Mouse (Mus musculus) erythroblast, embryonic 14.5 days (primary cell): ENCODE measurements around the gene Fam184b. TPM values are rescaled to one million over a fixed set of nuclear protein-coding genes. Genes with fewer than 3 reads are reported as not detected.

Source experiments
- H3K27me3 ChIP-seq: 2 replicates; pipeline ENCODE4 v1.6.1; 2012; ENCODE audit warnings: inconsistent platforms; ENCODE audit not compliant: control insufficient read depth
- H3K36me3 ChIP-seq: 2 replicates; pipeline ENCODE4 v1.6.1; 2012; ENCODE audit warnings: mild to moderate bottlenecking, inconsistent platforms; ENCODE audit not compliant: control insufficient read depth
- H3K4me1 ChIP-seq: 2 replicates; pipeline ENCODE4 v1.6.1; 2012; ENCODE audit warnings: inconsistent platforms; ENCODE audit not compliant: control insufficient read depth
- H3K4me3 ChIP-seq: replicated peaks from 2 replicates; pipeline ENCODE3; 2012; ENCODE audit warnings: moderate library complexity, mild to moderate bottlenecking, inconsistent platforms
- H3K9me3 ChIP-seq: 2 replicates; pipeline ENCODE4 v1.6.1; 2012; ENCODE audit warnings: low read length, inconsistent platforms, mixed read lengths; ENCODE audit not compliant: control insufficient read depth
- GATA1 ChIP-seq: IDR thresholded peaks from 2 replicates; pipeline ENCODE4 v1.6.1; 2012; ENCODE audit warnings: low read length, inconsistent platforms, mixed read lengths
- TAL1 ChIP-seq: IDR thresholded peaks from 3 replicates; pipeline ENCODE4 v1.6.1; 2012; ENCODE audit warnings: low read length, inconsistent platforms, mixed read lengths
- polyA plus RNA-seq: library from polyadenylated mRNA; stranded (reverse); fragments of >175 nt; gene quantifications from 2 replicates; pipeline ENCODE4 v1.2.3, GENCODE M21; 2012

Gene Fam184b
- polyA plus RNA-seq, 1 experiment, result not detected

DNA sequence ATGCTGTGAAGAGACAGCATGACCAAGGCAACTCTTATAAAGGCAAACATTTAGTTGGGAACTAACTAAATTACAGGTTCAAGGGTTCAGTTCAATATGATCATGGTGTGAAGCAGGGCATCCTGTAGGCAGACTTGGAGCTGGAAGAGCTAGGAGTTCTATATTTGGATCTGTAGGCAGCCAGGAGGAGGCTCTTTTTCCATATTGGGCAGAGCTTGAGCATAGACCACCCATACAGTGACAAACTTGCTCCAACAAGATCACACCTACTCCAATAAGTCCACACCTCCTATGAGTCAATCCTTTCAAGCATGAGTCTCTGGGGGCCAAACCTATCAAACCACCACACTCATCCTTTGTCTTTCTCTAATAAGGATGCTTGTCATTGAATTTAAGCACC, 9.9 kb downstream of the Fam184b start:
- Histone ChIP-seq H3K4me1 (no peaks in the 10 kb centered on the region), H3K4me3 (no peak overlapping the region), H3K27me3 (no peaks in the 10 kb centered on the region), H3K9me3 (peaks cover 6% of the 10 kb centered on the region; the same call in 1 of the 2 replicates), H3K36me3 (no peaks in the 10 kb centered on the region)
- TF ChIP-seq GATA1 (no peak), TAL1 (no peak)

DNA sequence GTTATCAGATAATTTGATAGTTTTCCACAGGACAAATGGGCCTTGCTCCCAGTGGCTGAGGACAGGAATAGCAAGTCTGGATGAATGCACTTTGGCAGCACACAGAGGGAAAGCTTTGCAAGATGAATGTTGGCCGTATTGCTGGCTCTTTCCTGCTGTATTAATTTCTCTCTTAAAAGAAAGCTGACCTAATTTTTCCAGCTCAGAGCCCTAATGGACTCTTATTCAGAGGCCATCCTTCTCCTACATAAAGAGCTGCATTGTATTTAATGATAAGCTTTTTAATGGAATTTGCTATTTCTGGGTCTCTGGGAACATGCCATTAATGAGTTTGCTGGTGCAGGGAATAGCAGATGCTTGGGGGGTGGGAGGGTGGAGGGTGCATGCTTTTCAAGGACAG, 11.6 kb downstream of the Fam184b start:
- Histone ChIP-seq H3K9me3 (peaks cover 11% of the 10 kb centered on the region), H3K27me3 (no peaks in the 10 kb centered on the region), H3K36me3 (no peaks in the 10 kb centered on the region), H3K4me3 (no peak overlapping the region), H3K4me1 (no peaks in the 10 kb centered on the region)
- TF ChIP-seq TAL1 (no peak), GATA1 (no peak)

DNA sequence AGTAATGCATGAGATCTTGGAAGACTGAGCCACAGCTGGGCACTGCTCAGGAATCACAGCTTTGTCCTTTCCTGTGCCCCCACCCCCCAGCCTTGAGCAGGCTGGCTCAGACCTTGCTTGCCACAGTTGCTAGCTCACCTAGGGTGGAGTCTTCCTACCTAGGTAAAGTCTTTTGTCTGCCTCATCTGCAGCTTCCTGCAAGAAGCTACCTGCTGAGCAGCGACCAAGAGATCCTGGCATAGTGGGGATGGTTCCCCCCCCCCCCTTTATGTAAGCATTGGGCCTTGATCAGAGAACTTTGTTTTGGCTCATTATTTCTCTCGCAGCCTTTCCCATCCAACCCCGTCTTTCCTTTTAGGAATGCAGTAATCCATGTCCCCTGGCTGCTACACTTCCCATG, 17.9 kb downstream of the Fam184b start:
- peaks cover 14% of the 10 kb centered on the region for H3K9me3 ChIP-seq

DNA sequence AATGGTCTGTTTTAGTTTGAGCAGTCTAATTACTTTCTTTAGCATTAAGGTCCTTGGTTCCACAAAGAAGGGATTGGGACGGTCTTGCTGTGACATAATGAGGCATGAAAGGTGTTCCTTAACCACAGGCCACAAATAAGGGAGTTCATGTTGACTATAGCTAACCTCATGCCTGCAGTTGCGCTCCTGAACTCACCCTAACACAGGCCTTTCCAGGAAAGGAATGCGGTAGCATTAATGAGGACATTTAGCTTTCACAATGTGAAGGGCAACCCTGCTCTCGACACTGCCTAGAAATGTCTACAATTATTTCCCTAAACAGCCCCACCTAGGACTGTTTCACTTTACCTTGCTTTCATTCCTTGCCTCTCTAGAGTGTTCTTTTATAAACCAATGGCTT, 40.4 kb downstream of the Fam184b start:
- Histone ChIP-seq H3K36me3 (no peaks in the 10 kb centered on the region), H3K4me1 (no peaks in the 10 kb centered on the region), H3K9me3 (no peaks in the 10 kb centered on the region), H3K4me3 (no peak overlapping the region), H3K27me3 (no peaks in the 10 kb centered on the region)
- TF ChIP-seq GATA1 (no peak), TAL1 (no peak)

More for the DNA sequence above, 17.9 kb downstream of the Fam184b start:
- TF ChIP-seq TAL1 (no peak), GATA1 (no peak)
- no peaks in the 10 kb centered on the region for H3K4me1 ChIP-seq
- H3K4me3 ChIP-seq, result no peak overlapping the region
- H3K36me3 ChIP-seq, result no peaks in the 10 kb centered on the region
- H3K27me3 ChIP-seq, result no peaks in the 10 kb centered on the region

DNA sequence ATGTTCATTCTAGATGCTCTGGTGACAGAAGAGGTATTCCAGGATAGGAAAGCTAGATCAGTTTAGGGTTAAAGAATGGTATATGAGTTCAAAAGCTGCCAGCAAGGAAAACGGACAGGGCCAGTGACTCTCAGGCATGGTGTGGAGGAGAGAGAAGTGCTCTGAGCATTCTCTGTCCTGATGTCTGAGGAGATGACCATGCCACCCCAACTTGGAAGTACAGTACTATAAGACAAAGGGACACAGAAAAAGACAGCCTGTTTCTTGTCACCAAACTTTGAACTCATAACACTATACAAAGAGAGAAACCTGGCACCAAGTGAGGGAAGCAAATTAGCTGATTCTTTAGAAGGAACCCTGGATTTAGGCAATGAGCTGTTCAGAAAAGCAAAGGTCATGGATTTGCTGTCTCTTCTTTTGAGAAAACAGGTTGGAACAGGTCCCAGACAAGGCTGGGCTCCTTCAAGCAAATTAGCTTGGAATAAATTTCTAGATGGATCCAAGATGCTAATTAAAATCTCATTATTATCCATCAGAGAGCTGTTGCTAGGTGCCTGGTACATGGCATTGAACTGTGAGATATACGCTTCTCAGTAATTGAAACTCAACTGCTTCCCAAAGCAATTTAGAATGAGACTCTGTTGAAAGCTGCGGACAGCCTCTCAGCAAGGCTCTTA, 43.9 kb downstream of the Fam184b start:
- H3K9me3 ChIP-seq, result no peaks in the 10 kb centered on the region
- no peak overlapping the region for H3K4me3 ChIP-seq
- no peaks in the 10 kb centered on the region for H3K4me1 ChIP-seq
- TF ChIP-seq GATA1 (no peak), TAL1 (no peak)
- no peaks in the 10 kb centered on the region for H3K36me3 ChIP-seq
- no peaks in the 10 kb centered on the region for H3K27me3 ChIP-seq

DNA sequence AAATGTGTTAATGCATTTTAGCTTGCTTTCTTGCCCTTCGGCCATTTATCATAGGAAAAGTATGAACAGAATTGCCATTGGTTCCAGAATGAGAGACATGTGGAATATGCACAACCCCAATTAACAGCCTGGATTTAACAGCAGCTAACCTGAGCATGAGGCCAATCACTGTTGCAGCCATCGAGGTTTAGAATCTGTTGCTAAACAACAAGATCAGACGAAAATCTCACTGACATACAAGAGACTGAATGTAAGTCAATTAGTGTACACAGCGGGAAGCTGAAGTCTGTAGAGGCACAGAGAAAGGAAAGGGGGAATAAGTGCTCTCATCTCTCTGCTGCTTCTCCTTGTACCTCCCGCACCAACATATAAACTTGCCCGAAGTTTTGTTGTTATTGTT, 46.1 kb downstream of the Fam184b start:
- TF ChIP-seq TAL1 (no peak), GATA1 (no peak)
- H3K9me3 ChIP-seq, result no peaks in the 10 kb centered on the region
- H3K4me1 ChIP-seq, result no peaks in the 10 kb centered on the region
- H3K4me3 ChIP-seq, result no peak overlapping the region
- H3K36me3 ChIP-seq, result no peaks in the 10 kb centered on the region
- H3K27me3 ChIP-seq, result no peaks in the 10 kb centered on the region

DNA sequence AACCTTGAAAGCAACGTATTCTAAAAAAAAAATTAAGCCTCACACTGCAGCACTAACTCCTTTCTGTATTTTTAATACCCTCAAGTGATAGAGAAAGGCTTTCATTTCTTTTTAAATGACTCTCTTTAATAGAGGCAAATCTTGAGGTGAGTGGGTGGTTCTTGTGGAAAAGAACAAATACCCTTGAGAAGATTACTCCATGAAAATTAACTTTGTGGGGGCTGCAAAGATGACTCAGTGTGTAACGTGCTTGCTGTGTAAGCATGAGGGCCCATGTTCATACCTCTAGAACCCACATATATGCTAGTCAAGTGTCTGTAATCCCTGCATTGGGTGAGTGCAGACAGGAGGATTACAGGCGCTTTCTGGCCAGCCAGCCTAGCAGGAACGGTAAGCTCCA, 49.3 kb downstream of the Fam184b start:
- Histone ChIP-seq H3K4me1 (no peaks in the 10 kb centered on the region), H3K36me3 (no peaks in the 10 kb centered on the region), H3K9me3 (no peaks in the 10 kb centered on the region; the same call in 1 of the 2 replicates), H3K27me3 (no peaks in the 10 kb centered on the region), H3K4me3 (no peak overlapping the region)
- TF ChIP-seq GATA1 (no peak), TAL1 (no peak)

GRCm38 (mm10) chr5:45584601-45585000, 54.8 kb downstream of the Fam184b start:
- TF ChIP-seq TAL1 (no peak), GATA1 (no peak)
- Histone ChIP-seq H3K36me3 (no peaks in the 10 kb centered on the region), H3K27me3 (0 out of 2 replicates have a peak, but pooled peaks cover 3% of the 10 kb centered on the region), H3K9me3 (peaks cover 2% of the 10 kb centered on the region; the same call in 1 of the 2 replicates), H3K4me1 (no peaks in the 10 kb centered on the region), H3K4me3 (no peak overlapping the region)

GRCm38 (mm10) chr5:45580279-45580678, 59.1 kb downstream of the Fam184b start:
- no peak overlapping the region for H3K4me3 ChIP-seq
- no peaks in the 10 kb centered on the region for H3K36me3 ChIP-seq
- TF ChIP-seq TAL1, result no peak
- no peak for TF ChIP-seq GATA1
- 0 out of 2 replicates have a peak, but pooled peaks cover 3% of the 10 kb centered on the region for H3K27me3 ChIP-seq
- no peaks in the 10 kb centered on the region for H3K4me1 ChIP-seq
- peaks cover 2% of the 10 kb centered on the region; the same call in 1 of the 2 replicates for H3K9me3 ChIP-seq

DNA sequence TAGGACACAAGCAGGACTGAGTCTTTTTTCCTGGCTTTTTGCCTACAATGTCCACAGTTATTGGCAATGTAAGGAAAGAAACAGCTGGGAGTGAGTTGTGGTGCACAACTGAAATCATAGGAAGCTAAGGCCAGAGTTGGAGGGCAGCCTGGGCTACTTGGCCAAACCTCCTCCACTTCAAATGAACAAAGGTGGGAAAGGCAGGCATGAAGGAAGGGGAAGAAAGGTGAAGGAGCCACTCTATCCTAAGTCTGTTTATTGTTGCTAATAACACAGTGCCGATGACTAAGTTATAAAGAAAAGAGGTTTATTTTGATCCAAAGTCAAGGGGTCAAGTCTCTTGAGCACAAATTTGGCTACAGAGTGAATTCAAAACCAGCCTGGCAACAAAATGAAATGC, 62.0 kb downstream of the Fam184b start:
- H3K36me3 ChIP-seq, result no peaks in the 10 kb centered on the region
- H3K4me1 ChIP-seq, result no peaks in the 10 kb centered on the region
- 0 out of 2 replicates have a peak, but pooled peaks cover 3% of the 10 kb centered on the region for H3K27me3 ChIP-seq
- H3K9me3 ChIP-seq, result no peaks in the 10 kb centered on the region
- TF ChIP-seq TAL1 (no peak), GATA1 (no peak)
- H3K4me3 ChIP-seq, result no peak overlapping the region
